23 mouse cellular contexts compared by ENCODE assay signal in genomic region chr4:89509655-89510391, GRCm38 (mm10).
DNase-seq lines count a peak whose midpoint lies in the region; ATAC-seq and TF ChIP-seq lines count a peak whose summit lies in the region.
"Had no signal": no experiment of that assay in that cellular context is flagged by ENCODE, and none has a peak within 500 bp of the region (broad histone marks: within the 10 kb centered on the region; RNA-seq: fewer than 3 reads in every experiment).

No protein-coding gene starts in this region.

- H3K9ac ChIP-seq in liver, embryonic 15.5 days = no peak overlapping the region
- H3K9ac ChIP-seq in hindbrain, embryonic 11.5 days (ENCODE audit: low read depth, low read length) = no peak overlapping the region
- H3K9ac ChIP-seq: forebrain, embryonic 13.5 days; limb, embryonic 12.5 days; lung, embryonic 14.5 days had no signal

- no peak overlapping the region for H3K4me3 ChIP-seq in G1E (ENCODE audit: low read depth, low read length)
- no peak overlapping the region for H3K4me3 ChIP-seq in liver, embryonic 15.5 days (replicated peaks)
- no peak overlapping the region for H3K4me3 ChIP-seq in hindbrain, embryonic 11.5 days (ENCODE audit: low read depth, low read length)
- H3K4me3 ChIP-seq: forebrain, embryonic 13.5 days; heart, adult 2 months; limb, embryonic 12.5 days had no signal

- no peak for TF ChIP-seq CTCF in G1E (IDR thresholded peaks at IDR 0.05; ENCODE audit: low read depth, low read length)

- ATAC-seq in G1E (ENCODE audit: extremely low read depth, insufficient number of reproducible peaks, low FRiP score, poor library complexity, severe bottlenecking) = peak; percentile 90
- ATAC-seq in hematopoietic stem cell, adult 5-6 weeks (replicated peaks in 1 of 2; ENCODE audit: insufficient read depth in 1 of 2, low FRiP score in 2 of 2, low TSS enrichment in 1 of 2, low read depth in 1 of 2, poor library complexity in 2 of 2, severe bottlenecking in 2 of 2) = peak; percentile 49 to 69; a peak in 1 of 4 replicates
- peak; percentile 93 for ATAC-seq in liver, embryonic 15.5 days (ENCODE audit: insufficient read depth)
- no peak for ATAC-seq in hindbrain, embryonic 11.5 days (ENCODE audit: low FRiP score)
- ATAC-seq: forebrain, embryonic 13.5 days; Patski had no signal

- no peaks in the 10 kb centered on the region for H3K27me3 ChIP-seq in G1E (ENCODE audit: insufficient read depth, low read length)
- no peaks in the 10 kb centered on the region for H3K27me3 ChIP-seq in liver, embryonic 15.5 days
- H3K27me3 ChIP-seq in hindbrain, embryonic 11.5 days (ENCODE audit: control insufficient read depth, insufficient read depth, low read length) = no peaks in the 10 kb centered on the region
- H3K27me3 ChIP-seq: forebrain, embryonic 13.5 days; Patski had no signal

- H3K9me3 ChIP-seq in G1E (replicated peaks) = peaks cover 13% of the 10 kb centered on the region
- H3K9me3 ChIP-seq in liver, embryonic 15.5 days (replicated peaks) = no peaks in the 10 kb centered on the region
- no peaks in the 10 kb centered on the region for H3K9me3 ChIP-seq in hindbrain, embryonic 11.5 days (ENCODE audit: control insufficient read depth, low read length)
- H3K9me3 ChIP-seq: forebrain, embryonic 13.5 days; limb, embryonic 12.5 days had no signal

- DNase-seq in G1E (ENCODE audit: low spot score) (no peak), MN1 (ENCODE audit: low spot score) (peak; percentile 19)
- DNase-seq in cerebellum, adult 11 months = no peak
- DNase-seq in hindbrain, embryonic 11.5 days (ENCODE audit: low spot score) = no peak
- no peak for DNase-seq in adrenal gland, postnatal 36 days
- DNase-seq in thymus, postnatal 4 days = no peak
- DNase-seq: adrenal gland, adult 8-10 months; B cell, adult 2 months; cerebellum, adult 18-20 months; cerebellum, postnatal 36 days; gastrocnemius, postnatal 10 days; heart, adult 2 months; heart, postnatal 4 days; kidney, adult 9 months; lung, embryonic 14.5 days; lung, postnatal 36 days; right cerebral cortex, postnatal 4 days had no signal

- WGBS in liver, embryonic 15.5 days (ENCODE audit: insufficient replicate concordance) = 40% methylated on average over 13 of the region's 13 CpGs
- WGBS in hindbrain, embryonic 11.5 days = 79% methylated on average over 13 of the region's 13 CpGs

- H3K27ac ChIP-seq in liver, embryonic 15.5 days (replicated peaks) = peak overlapping the region; percentile 71
- no peak overlapping the region for H3K27ac ChIP-seq in hindbrain, embryonic 11.5 days (ENCODE audit: low read depth, low read length)
- H3K27ac ChIP-seq: forebrain, embryonic 13.5 days; heart, adult 2 months; limb, embryonic 12.5 days had no signal

- H3K4me2 ChIP-seq in liver, embryonic 15.5 days = peak overlapping the region; percentile 23
- no peak overlapping the region for H3K4me2 ChIP-seq in hindbrain, embryonic 11.5 days (replicated peaks; ENCODE audit: low read depth, low read length)
- H3K4me2 ChIP-seq: forebrain, embryonic 13.5 days; limb, embryonic 12.5 days; lung, embryonic 14.5 days; midbrain, embryonic 11.5 days had no signal

- no peaks in the 10 kb centered on the region for H3K4me1 ChIP-seq in G1E (ENCODE audit: insufficient read depth, low read depth, low read length)
- peaks cover 26% of the 10 kb centered on the region for H3K4me1 ChIP-seq in liver, embryonic 15.5 days (replicated peaks)
- no peaks in the 10 kb centered on the region for H3K4me1 ChIP-seq in hindbrain, embryonic 11.5 days (replicated peaks; ENCODE audit: control insufficient read depth, insufficient read depth, low read length)
- H3K4me1 ChIP-seq: forebrain, embryonic 13.5 days had no signal

- H3K36me3 ChIP-seq in G1E (replicated peaks) = no peaks in the 10 kb centered on the region
- H3K36me3 ChIP-seq in liver, embryonic 15.5 days (replicated peaks) = no peaks in the 10 kb centered on the region
- no peaks in the 10 kb centered on the region for H3K36me3 ChIP-seq in hindbrain, embryonic 11.5 days (ENCODE audit: control insufficient read depth, insufficient read depth, low read length)
- H3K36me3 ChIP-seq: limb, embryonic 12.5 days had no signal
